Mouse (Mus musculus) hindbrain, embryonic 14.5 days (tissue): ENCODE measurements at regions not wholly inside any gene's neighbourhood (a gene's known extent, or its start where the extent isn't known, plus 50 kb on each side); places are given as distances from the start of the nearest gene placed in this dataset.

ENCODE experiments used
- ATAC-seq: fragments of 200-750 bp; cut with Nextera tagmentation; 2 replicates; pipeline ENCODE4 v1.8.0; 2017; ENCODE audit warnings: moderate number of reproducible peaks, mild to moderate bottlenecking, moderate TSS enrichment, moderate library complexity; ENCODE audit not compliant: low FRiP score
- DNase-seq: peaks from one replicate; pipeline ENCODE4 v3.0.0-alpha.2; 2015; ENCODE audit warnings: low spot score
- H3K27ac ChIP-seq: fragments of 300-500 bp; sonication (generic); 2 replicates; pipeline ENCODE4 v1.5.1; 2014; ENCODE audit warnings: mild to moderate bottlenecking, moderate library complexity
- H3K27me3 ChIP-seq: fragments of 300-500 bp; sonication (generic); 2 replicates; pipeline ENCODE4 v1.6.1; 2014; ENCODE audit warnings: mild to moderate bottlenecking, low read length, mixed read lengths; ENCODE audit not compliant: control insufficient read depth, insufficient read depth
- H3K36me3 ChIP-seq: fragments of 300-500 bp; sonication (generic); replicated peaks from 2 replicates; pipeline ENCODE4 v1.6.1; 2014; ENCODE audit not compliant: control insufficient read depth, insufficient read depth
- H3K4me1 ChIP-seq: fragments of 300-500 bp; sonication (generic); replicated peaks from 2 replicates; pipeline ENCODE4 v1.6.1; 2014; ENCODE audit warnings: antibody characterized with exemption, low read length, mixed read lengths; ENCODE audit not compliant: control insufficient read depth, insufficient read depth
- H3K4me2 ChIP-seq: fragments of 300-500 bp; sonication (generic); replicated peaks from 2 replicates; pipeline ENCODE4 v1.6.1; 2014; ENCODE audit warnings: mild to moderate bottlenecking, moderate library complexity
- H3K4me3 ChIP-seq: fragments of 300-500 bp; sonication (generic); replicated peaks from 2 replicates; pipeline ENCODE4 v1.5.1; 2014; ENCODE audit warnings: mild to moderate bottlenecking, low read length
- H3K9ac ChIP-seq: fragments of 300-500 bp; sonication (generic); 2 replicates; pipeline ENCODE4 v1.6.1; 2014
- H3K9me3 ChIP-seq: fragments of 300-500 bp; sonication (generic); 2 replicates; pipeline ENCODE4 v1.6.1; 2016; ENCODE audit warnings: low read length; ENCODE audit not compliant: control insufficient read depth
- WGBS: fragments of 180-500 bp; shearing (Covaris S2); extraction: QIAGEN DNeasy Blood & Tissue Kit; methylation state at CpG from one replicate; pipeline ENCODE4 v1.1.7; 2014; 5-methylcytosine and 5-hydroxymethylcytosine counted together

GRCm38 (mm10) chr2:166249338-166249950 is 94.0 kb upstream of the Sulf2 start:
- no peaks in the 10 kb centered on the region for H3K36me3 ChIP-seq
- no peaks in the 10 kb centered on the region for H3K9me3 ChIP-seq
- 28% methylated on average over 7 of the region's 7 CpGs for WGBS
- H3K4me2 ChIP-seq = no peak overlapping the region
- no peak overlapping the region for H3K9ac ChIP-seq
- no peak for ATAC-seq
- peak overlapping the region; percentile 47 for H3K27ac ChIP-seq
- no peak overlapping the region for H3K4me3 ChIP-seq
- no peaks in the 10 kb centered on the region for H3K27me3 ChIP-seq
- DNase-seq = peak; percentile 42
- H3K4me1 ChIP-seq = peaks cover 10% of the 10 kb centered on the region

GRCm38 (mm10) chr2:166246401-166247189 is 91.1 kb upstream of the Sulf2 start:
- DNase-seq = no peak
- Histone ChIP-seq H3K27ac (no peak overlapping the region), H3K36me3 (no peaks in the 10 kb centered on the region), H3K4me3 (no peak overlapping the region), H3K4me1 (peaks cover 10% of the 10 kb centered on the region), H3K9ac (no peak overlapping the region), H3K27me3 (no peaks in the 10 kb centered on the region), H3K9me3 (no peaks in the 10 kb centered on the region), H3K4me2 (no peak overlapping the region)
- ATAC-seq = no peak
- WGBS = 80% methylated on average over 17 of the region's 17 CpGs

GRCm38 (mm10) chr2:166245219-166245618 is 89.8 kb upstream of the Sulf2 start:
- Histone ChIP-seq H3K4me1 (peaks cover 10% of the 10 kb centered on the region), H3K4me3 (no peak overlapping the region), H3K27ac (no peak overlapping the region), H3K27me3 (no peaks in the 10 kb centered on the region), H3K4me2 (no peak overlapping the region), H3K36me3 (no peaks in the 10 kb centered on the region), H3K9ac (no peak overlapping the region), H3K9me3 (no peaks in the 10 kb centered on the region)
- ATAC-seq (no peak), DNase-seq (no peak)
- 73% methylated on average over 8 of the region's 8 CpGs for WGBS

- no peaks in the 10 kb centered on the region for H3K9me3 ChIP-seq
- H3K9ac ChIP-seq = no peak overlapping the region
- ATAC-seq (no peak), DNase-seq (no peak)
- no peak overlapping the region for H3K4me3 ChIP-seq
- H3K27ac ChIP-seq = no peak overlapping the region; the same call in 1 of the 2 replicates
- no peaks in the 10 kb centered on the region for H3K4me1 ChIP-seq
- no peaks in the 10 kb centered on the region for H3K27me3 ChIP-seq
- no peak overlapping the region for H3K4me2 ChIP-seq
- no peaks in the 10 kb centered on the region for H3K36me3 ChIP-seq
- WGBS = 67% methylated on average over 14 of the region's 14 CpGs
Observed at GRCm38 (mm10) chr2:166242786-166243521, 87.5 kb upstream of the Sulf2 start.

- no peak overlapping the region for H3K27ac ChIP-seq
- H3K9me3 ChIP-seq = no peaks in the 10 kb centered on the region
- DNase-seq (no peak), ATAC-seq (no peak)
- no peak overlapping the region for H3K4me3 ChIP-seq
- 91% methylated on average over 3 of the region's 3 CpGs for WGBS
- no peak overlapping the region for H3K9ac ChIP-seq
- H3K4me2 ChIP-seq = no peak overlapping the region
- H3K4me1 ChIP-seq = 0 out of 2 replicates have a peak, but pooled peaks cover 6% of the 10 kb centered on the region
- no peaks in the 10 kb centered on the region for H3K36me3 ChIP-seq
- no peaks in the 10 kb centered on the region for H3K27me3 ChIP-seq
Observed at GRCm38 (mm10) chr2:166241310-166241709, 85.8 kb upstream of the Sulf2 start.

- WGBS = 74% methylated on average over 4 of the region's 4 CpGs
Observed at GRCm38 (mm10) chr2:166240056-166240455, 84.6 kb upstream of the Sulf2 start.

GRCm38 (mm10) chr2:166237554-166238269 is 82.2 kb upstream of the Sulf2 start:
- 17% methylated on average over 13 of the region's 13 CpGs for WGBS

More at GRCm38 (mm10) chr2:166240056-166240455, 84.6 kb upstream of the Sulf2 start:
- Histone ChIP-seq H3K27me3 (no peaks in the 10 kb centered on the region), H3K4me1 (0 out of 2 replicates have a peak, but pooled peaks cover 6% of the 10 kb centered on the region), H3K4me3 (no peak overlapping the region), H3K9ac (no peak overlapping the region), H3K27ac (no peak overlapping the region), H3K9me3 (no peaks in the 10 kb centered on the region), H3K36me3 (no peaks in the 10 kb centered on the region), H3K4me2 (no peak overlapping the region)
- no peak for ATAC-seq
- no peak for DNase-seq

GRCm38 (mm10) chr2:166236102-166236501 is 80.6 kb upstream of the Sulf2 start:
- H3K4me1 ChIP-seq = 0 out of 2 replicates have a peak, but pooled peaks cover 6% of the 10 kb centered on the region
- 0 out of 2 replicates have a peak, but pooled peaks cover 5% of the 10 kb centered on the region for H3K27me3 ChIP-seq
- no peak overlapping the region for H3K27ac ChIP-seq
- ATAC-seq (no peak), DNase-seq (no peak)
- 80% methylated on average over 5 of the region's 5 CpGs for WGBS
- no peak overlapping the region for H3K4me2 ChIP-seq
- H3K9ac ChIP-seq = no peak overlapping the region
- H3K4me3 ChIP-seq = no peak overlapping the region
- H3K9me3 ChIP-seq = no peaks in the 10 kb centered on the region
- no peaks in the 10 kb centered on the region for H3K36me3 ChIP-seq

More at GRCm38 (mm10) chr2:166237554-166238269, 82.2 kb upstream of the Sulf2 start:
- Histone ChIP-seq H3K27me3 (no peaks in the 10 kb centered on the region), H3K4me3 (no peak overlapping the region), H3K4me1 (0 out of 2 replicates have a peak, but pooled peaks cover 6% of the 10 kb centered on the region), H3K27ac (0 out of 2 replicates have a peak overlapping the region, but pooled peaks have one; percentile 17), H3K36me3 (no peaks in the 10 kb centered on the region), H3K9ac (no peak overlapping the region), H3K9me3 (no peaks in the 10 kb centered on the region), H3K4me2 (no peak overlapping the region)
- peak; percentile 78 for ATAC-seq
- no peak for DNase-seq
